Mouse (Mus musculus) erythroid progenitor cell, adult 5-6 weeks (primary cell): ENCODE results near the gene Stk39. TPM values are rescaled to one million over a fixed set of nuclear protein-coding genes. Genes with fewer than 3 reads are reported as not detected.

Experiments used
- ATAC-seq: replicated peaks from 2 replicates; pipeline ENCODE4 v1.8.0; 2016; ENCODE audit warnings: moderate number of reproducible peaks, mild to moderate bottlenecking, moderate TSS enrichment, inconsistent platforms; ENCODE audit not compliant: poor library complexity, low FRiP score, severe bottlenecking
- total RNA-seq, 2 experiments: library from RNA; stranded (forward) in 1 of 2; stranded (reverse) in 1 of 2; fragments of 150-400 nt in 1 of 2; fragments of 186-747, 209-891 nt in 1 of 2; gene quantifications; 2 replicates each; pipeline versions ENCODE4 v1.2.3 to v1.2.4; 2015 to 2017; ENCODE audit warnings: low replicate concordance in 2 of 2

Stk39 gene
- total RNA-seq, 2 experiments from 2014 or later, result 1.1 to 15.1 TPM

DNA sequence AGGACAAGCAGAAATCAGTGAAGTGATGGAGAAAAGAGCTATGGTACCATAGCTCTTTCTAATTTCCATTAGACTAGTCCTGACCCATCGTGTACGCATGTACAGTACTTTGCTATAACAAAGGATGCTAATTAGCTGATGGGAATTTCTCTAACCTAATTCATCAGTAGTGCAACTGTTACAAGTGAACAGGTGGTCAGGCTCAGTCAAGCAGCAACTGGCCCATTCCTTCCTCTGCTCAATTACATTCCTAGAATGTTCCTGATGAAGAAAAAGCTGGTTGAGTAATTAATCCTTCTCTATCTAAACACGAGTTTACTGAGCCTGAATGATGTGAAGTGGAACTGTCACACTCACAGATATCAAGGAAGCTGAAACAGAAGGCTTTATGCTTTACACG lies 275.8 kb downstream of the Stk39 start:
- no peak for ATAC-seq

DNA sequence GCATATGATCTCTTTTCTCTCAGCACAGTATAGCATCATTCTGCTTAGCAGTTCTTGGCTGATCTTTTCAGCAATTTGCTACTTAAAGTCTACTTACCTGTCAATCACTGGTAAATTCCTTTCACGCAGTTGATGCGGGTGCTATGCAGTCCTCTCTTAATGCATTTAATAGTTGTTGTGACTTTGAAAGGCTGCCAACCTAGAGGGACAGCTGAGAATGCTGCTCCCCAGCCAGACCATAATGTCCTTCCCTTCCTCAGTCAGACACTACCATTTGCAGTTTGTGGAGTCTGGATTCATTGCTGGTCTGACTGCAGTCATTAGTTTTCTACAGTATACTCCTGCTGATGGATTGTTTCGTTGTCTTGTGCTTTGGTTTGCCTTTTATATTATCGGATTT lies 277.6 kb downstream of the Stk39 start:
- no peak for ATAC-seq

DNA sequence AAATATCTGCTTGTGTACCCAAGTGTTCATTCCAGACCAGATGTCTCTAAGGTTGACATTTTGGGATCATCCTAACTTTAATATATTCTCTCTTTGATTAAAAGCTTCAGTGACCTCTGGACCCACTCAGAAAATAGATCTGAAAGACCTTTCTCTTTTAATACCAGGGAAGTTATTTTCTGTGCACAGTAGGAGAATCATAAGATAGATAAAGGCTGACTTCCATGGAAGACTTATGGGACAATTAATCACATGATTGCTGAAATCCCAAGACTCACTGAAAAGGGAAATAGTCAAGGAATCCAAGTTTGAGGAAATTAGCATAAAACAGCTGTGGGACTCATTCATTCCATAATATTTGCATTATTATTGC lies 278.6 kb downstream of the Stk39 start:
- ATAC-seq, result no peak

DNA sequence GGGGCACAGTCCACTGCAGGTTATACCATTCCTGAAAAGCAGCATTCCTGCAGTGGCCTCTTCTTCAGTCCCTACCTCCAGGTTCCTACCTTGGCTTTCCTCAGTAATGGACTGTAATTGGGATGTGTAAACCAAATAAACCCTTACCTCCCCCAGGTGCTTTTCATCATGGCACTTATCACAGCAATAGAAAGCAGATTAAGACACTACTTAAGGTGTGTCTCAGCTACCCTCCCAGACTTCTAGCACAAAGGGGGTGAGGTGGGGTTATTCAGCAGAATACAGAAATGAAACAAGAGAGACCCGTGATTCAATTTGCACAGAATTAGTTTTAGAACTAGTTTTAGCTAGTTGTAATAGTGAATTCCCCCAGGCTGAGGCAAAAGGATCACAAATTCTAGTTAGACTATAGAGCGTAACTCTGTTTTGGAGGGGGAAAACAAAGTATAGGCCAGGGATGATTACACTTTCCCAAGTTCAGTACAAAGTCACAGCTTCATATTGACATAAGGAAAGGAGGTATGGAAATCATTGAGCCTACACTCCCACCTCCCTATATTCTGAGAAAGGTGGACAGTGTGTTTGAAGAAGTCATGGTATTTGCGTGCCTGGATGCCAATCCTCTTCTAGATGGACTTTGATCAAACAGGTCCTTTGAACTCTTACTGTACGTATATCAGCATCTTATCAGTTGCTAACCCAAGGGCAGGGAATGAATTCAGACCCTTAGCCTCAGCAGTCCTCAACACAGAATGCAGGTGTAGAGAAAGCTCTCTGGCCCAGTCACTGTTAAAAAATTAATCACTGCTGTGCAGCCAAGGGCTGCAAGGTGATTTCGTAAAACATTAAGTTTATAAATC lies 279.2 kb downstream of the Stk39 start:
- ATAC-seq, result no peak

DNA sequence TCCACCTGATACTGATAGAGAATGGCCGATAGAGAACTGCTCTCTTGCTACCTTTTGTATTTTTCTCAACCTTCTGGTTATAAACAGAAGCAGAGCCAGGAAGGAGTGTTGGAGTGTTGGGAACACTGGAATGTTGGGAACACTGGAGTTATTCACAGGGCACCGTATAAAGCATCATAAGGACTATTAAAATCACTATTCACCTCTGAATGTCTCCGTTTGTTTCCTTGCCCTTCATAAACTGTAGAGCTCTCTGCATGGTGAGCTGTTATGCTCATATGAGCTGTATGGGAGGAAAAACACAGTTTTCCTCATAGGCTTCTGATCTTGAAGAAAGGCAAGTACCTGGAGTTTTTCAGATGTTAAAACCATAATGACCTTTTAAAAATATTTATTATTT lies 295.6 kb downstream of the Stk39 start:
- ATAC-seq, result no peak

DNA sequence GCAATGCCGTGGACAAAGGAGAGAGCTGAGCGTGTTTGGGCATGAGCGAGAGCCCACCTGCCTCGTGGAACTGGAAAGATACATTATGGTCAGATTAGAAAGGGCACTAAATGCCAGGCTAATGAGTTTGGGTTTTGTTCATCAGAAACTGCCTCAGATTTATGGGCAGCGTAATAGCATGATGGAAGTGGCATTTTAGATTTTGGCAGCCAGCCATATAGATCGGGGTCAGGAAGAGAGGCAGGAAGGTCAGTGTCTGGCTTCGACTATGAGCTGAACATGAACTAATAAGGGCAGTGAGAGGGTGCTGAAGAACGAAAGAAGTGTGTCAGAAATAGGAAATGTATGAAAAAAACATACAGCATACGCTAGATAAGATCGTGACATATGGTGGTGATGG lies 300.8 kb downstream of the Stk39 start:
- ATAC-seq, result no peak

DNA sequence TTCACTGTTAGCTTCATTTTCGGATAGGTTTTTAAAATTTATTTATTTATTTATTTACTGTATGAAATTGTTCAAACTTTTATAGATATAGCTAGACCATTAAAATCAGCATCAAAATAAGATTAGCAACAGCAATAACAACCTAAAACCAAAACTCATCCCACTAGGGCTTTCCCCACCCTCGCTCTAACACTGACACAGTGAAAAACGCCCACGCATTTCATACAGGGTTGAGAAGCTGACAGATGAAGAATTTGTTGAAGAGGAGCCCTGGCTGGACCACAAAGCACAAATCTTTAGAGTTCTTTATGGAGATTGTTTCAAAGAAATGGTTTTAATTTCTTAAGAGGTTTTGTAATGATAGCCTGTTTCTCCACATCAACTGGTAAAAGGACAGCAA lies 310.1 kb downstream of the Stk39 start:
- no peak for ATAC-seq

DNA sequence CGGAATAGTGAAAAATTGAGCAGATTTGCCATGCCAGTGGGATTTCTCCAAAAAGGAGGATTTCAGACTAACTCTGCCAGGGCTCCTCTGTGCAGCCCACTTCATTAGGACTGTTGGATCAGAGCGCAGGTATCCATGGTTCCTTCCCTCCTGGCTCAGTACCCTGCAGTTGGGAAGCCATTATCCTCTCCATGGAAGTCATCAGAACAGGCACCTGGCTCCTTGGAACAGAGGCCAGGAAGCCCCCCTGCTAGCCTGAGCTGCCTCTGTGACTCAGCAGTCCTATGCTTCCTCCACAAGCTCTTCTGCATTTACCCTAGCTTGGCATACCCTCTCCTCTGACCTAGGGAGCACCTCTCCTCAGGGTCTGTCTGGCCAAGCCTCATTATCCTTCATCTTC lies 311.5 kb downstream of the Stk39 start:
- no peak for ATAC-seq

Other genes starting within 250 kb of the Stk39 start
- gene 4933409G03Rik, start 110.1 kb upstream of the Stk39 start, total RNA-seq (2015; ENCODE audit: low replicate concordance), result not detected in 2 replicates
- gene 4933409G03Rik, start 110.1 kb upstream of the Stk39 start, total RNA-seq (2017; ENCODE audit: low replicate concordance), result not detected in 2 replicates
- gene 4932414N04Rik, start 184.2 kb upstream of the Stk39 start, total RNA-seq (2015; ENCODE audit: low replicate concordance), result not detected in 2 replicates
- gene 4932414N04Rik, start 184.2 kb upstream of the Stk39 start, total RNA-seq (2017; ENCODE audit: low replicate concordance), result not detected in 2 replicates